Mouse (Mus musculus): Measurements from ENCODE around the gene Adgrl2. TPM values are rescaled to one million over a fixed set of nuclear protein-coding genes. Genes with fewer than 3 reads are reported as not detected.

Gene Adgrl2
- polyA plus RNA-seq, 1 experiment: 2.4 TPM

DNA sequence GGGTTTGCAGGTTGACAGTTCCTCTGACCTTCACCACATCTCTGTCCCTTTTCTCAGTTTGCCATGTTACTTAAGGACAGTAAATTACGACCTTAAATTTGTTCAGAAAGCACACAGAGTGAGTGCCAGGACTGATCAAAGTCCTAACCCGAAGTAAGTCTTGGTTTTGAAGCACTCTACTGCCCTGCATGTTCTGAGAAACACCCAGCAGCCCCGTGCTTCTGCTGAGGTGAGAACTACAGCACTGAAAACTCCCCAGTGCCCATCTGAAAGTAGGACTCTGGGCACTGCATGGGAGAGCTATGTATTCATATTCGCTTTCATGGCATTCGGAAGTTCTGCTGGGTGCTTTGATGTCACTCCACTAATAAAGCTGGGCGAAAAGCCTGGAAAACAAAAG lies 6.0 kb downstream of the Adgrl2 start:
- no peaks in the 10 kb centered on the region for H3K4me1 ChIP-seq (ENCODE audit: control insufficient read depth, insufficient read depth, low read length)
- no peak overlapping the region for H3K27ac ChIP-seq (ENCODE audit: control insufficient read depth, insufficient read depth, low read depth, low read length, poor library complexity)
- TF ChIP-seq POLR2A (IDR thresholded peaks at IDR 0.05; ENCODE audit: borderline replicate concordance, control insufficient read depth, low read depth, low read length) (no peak), CTCF (IDR thresholded peaks at IDR 0.05; ENCODE audit: control insufficient read depth, insufficient read depth, low read length) (no peak)
- no peak overlapping the region for H3K4me3 ChIP-seq (replicated peaks; ENCODE audit: control insufficient read depth, low read depth, low read length)
- 84% methylated on average over 6 of the region's 6 CpGs for WGBS

DNA sequence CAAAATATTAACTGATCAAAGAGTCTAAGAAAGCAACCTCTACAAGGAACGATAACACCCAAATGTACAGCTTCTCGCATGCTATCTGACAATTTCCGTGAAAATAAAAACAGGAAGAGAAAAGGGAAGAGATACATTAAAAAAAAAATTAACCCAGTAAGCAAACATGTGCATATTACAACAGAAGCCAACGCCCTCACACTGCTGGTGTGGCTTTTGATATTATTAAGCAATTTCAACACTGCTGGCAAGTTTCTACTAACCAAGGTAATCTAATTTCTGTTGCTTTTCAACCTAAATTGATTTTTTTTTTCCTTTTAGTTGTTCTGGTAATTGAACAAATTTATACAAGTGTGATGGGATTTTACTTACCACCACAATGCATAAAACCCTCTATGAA lies 8.0 kb downstream of the Adgrl2 start:
- Histone ChIP-seq H3K4me1 (ENCODE audit: control insufficient read depth, insufficient read depth, low read length) (no peaks in the 10 kb centered on the region), H3K4me3 (replicated peaks; ENCODE audit: control insufficient read depth, low read depth, low read length) (no peak overlapping the region), H3K27ac (ENCODE audit: control insufficient read depth, insufficient read depth, low read depth, low read length, poor library complexity) (no peak overlapping the region)
- no peak for TF ChIP-seq CTCF (IDR thresholded peaks at IDR 0.05; ENCODE audit: control insufficient read depth, insufficient read depth, low read length)
- 11% methylated on average over 4 of the region's 4 CpGs for WGBS

DNA sequence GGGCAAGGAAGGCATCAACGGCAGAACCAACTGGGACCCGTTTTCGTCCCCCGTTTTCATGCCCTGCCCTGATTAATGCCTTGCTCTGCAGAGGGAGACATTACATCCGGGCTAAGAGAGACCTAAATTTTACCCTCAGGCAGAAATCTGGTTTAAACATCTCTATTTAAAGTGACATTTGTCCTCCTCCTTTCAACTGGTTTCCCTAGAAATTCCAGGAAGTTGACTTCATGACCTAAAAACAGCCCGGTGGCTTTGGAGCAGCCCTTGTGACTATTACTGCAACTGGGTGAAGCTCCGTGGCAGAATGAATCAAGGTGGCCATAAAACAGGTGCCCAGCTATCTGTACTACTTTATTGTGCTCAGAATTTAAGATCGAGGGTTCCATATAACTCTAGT lies 8.6 kb downstream of the Adgrl2 start:
- no peak overlapping the region for H3K27ac ChIP-seq (ENCODE audit: control insufficient read depth, insufficient read depth, low read depth, low read length, poor library complexity)
- H3K4me3 ChIP-seq (replicated peaks; ENCODE audit: control insufficient read depth, low read depth, low read length): no peak overlapping the region
- no peaks in the 10 kb centered on the region for H3K4me1 ChIP-seq (ENCODE audit: control insufficient read depth, insufficient read depth, low read length)
- TF ChIP-seq POLR2A (IDR thresholded peaks at IDR 0.05; ENCODE audit: borderline replicate concordance, control insufficient read depth, low read depth, low read length) (no peak), CTCF (IDR thresholded peaks at IDR 0.05; ENCODE audit: control insufficient read depth, insufficient read depth, low read length) (no peak)
- WGBS: 56% methylated on average over 8 of the region's 8 CpGs

DNA sequence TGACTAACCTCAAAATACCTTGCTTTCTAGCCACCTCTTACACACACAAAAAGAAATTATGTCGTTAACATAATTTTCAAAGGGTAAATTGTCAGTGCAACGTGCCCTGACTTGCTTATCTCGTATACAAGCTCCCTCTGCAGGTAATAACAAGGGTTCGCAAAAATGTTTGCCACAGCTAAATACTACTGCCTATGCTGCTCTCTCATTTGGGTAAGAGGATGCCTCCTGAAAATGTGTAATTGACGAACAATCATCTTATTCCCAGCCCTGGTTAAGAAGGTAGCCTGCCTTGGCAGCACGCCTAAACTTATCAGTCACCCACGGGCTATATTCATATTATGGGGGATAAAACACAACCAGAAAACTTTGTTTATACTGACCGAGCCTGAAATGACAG lies 11.8 kb downstream of the Adgrl2 start:
- TF ChIP-seq CTCF (IDR thresholded peaks at IDR 0.05; ENCODE audit: control insufficient read depth, insufficient read depth, low read length): no peak
- no peak for TF ChIP-seq POLR2A (IDR thresholded peaks at IDR 0.05; ENCODE audit: borderline replicate concordance, control insufficient read depth, low read depth, low read length)
- 41% methylated on average over 8 of the region's 8 CpGs for WGBS
- no peaks in the 10 kb centered on the region for H3K4me1 ChIP-seq (ENCODE audit: control insufficient read depth, insufficient read depth, low read length)
- no peak overlapping the region for H3K27ac ChIP-seq (ENCODE audit: control insufficient read depth, insufficient read depth, low read depth, low read length, poor library complexity)
- H3K4me3 ChIP-seq (replicated peaks; ENCODE audit: control insufficient read depth, low read depth, low read length): no peak overlapping the region

- no peaks in the 10 kb centered on the region for H3K4me1 ChIP-seq (ENCODE audit: control insufficient read depth, insufficient read depth, low read length)
- H3K4me3 ChIP-seq (replicated peaks; ENCODE audit: control insufficient read depth, low read depth, low read length): no peak overlapping the region
- no peak overlapping the region for H3K27ac ChIP-seq (ENCODE audit: control insufficient read depth, insufficient read depth, low read depth, low read length, poor library complexity)
- TF ChIP-seq CTCF (IDR thresholded peaks at IDR 0.05; ENCODE audit: control insufficient read depth, insufficient read depth, low read length) (no peak), POLR2A (IDR thresholded peaks at IDR 0.05; ENCODE audit: borderline replicate concordance, control insufficient read depth, low read depth, low read length) (no peak)
- 90% methylated on average over 6 of the region's 6 CpGs for WGBS
Measured at GRCm38 (mm10) chr3:148977838-148978237, 12.5 kb downstream of the Adgrl2 start.

DNA sequence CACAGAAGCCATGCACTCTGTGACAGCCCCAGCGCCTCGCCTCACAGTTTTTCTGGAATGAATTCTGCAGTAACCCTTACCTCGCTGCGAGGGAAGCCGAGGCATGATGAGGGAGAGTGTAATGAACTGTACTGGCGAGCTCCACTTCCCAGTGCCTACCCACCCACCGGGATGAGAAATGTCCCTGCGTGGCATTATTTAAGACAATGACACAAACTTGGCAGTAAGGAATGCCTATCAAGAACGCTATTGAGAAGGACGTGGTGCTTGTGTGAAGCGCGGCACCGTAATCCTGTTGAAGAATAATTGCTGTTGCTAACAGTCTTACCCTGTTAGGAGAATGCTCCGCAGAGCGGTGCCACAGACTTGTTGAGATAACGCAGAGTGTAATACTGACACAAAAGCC lies 13.2 kb downstream of the Adgrl2 start:
- H3K27ac ChIP-seq (ENCODE audit: control insufficient read depth, insufficient read depth, low read depth, low read length, poor library complexity): no peak overlapping the region
- no peak for TF ChIP-seq POLR2A (IDR thresholded peaks at IDR 0.05; ENCODE audit: borderline replicate concordance, control insufficient read depth, low read depth, low read length)
- no peak for TF ChIP-seq CTCF (IDR thresholded peaks at IDR 0.05; ENCODE audit: control insufficient read depth, insufficient read depth, low read length)
- 84% methylated on average over 16 of the region's 16 CpGs for WGBS
- no peaks in the 10 kb centered on the region for H3K4me1 ChIP-seq (ENCODE audit: control insufficient read depth, insufficient read depth, low read length)
- H3K4me3 ChIP-seq (replicated peaks; ENCODE audit: control insufficient read depth, low read depth, low read length): no peak overlapping the region

DNA sequence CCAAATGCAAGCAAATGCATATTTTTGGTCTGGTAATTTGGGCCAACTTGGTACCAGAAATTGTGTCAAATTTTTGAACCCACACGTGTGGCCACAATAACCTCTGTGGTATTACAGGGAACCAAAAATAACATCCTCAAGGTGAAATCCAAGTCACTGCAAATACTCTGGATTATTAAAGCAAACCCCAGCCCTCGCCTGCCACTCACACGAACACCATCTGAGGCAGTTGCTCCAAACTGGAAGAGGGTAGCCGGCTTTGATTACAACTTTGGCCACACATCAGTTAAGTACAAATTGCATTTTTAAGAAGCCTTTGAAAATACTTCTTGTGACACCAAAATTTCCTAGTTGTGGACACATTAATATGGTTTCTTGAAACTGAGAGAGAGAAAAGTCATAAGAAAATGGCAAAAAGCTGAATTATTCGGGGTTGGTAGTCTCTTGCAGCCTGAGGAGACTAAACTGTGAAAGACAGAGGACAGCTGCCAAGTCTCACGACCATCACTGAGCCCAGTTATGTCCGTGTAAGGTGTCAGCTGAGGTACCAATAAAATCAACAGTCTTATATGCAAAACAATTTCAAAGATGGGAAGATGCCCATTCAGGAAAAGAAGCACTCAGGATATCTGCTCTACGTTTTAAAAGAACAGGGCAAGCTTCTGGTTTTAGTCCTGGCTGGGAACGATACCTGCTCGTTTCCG lies 18.3 kb downstream of the Adgrl2 start:
- no peaks in the 10 kb centered on the region for H3K4me1 ChIP-seq (ENCODE audit: control insufficient read depth, insufficient read depth, low read length)
- H3K27ac ChIP-seq (ENCODE audit: control insufficient read depth, insufficient read depth, low read depth, low read length, poor library complexity): no peak overlapping the region
- H3K4me3 ChIP-seq (replicated peaks; ENCODE audit: control insufficient read depth, low read depth, low read length): no peak overlapping the region
- 77% methylated on average over 11 of the region's 11 CpGs for WGBS
- TF ChIP-seq CTCF (IDR thresholded peaks at IDR 0.05; ENCODE audit: control insufficient read depth, insufficient read depth, low read length) (no peak), POLR2A (IDR thresholded peaks at IDR 0.05; ENCODE audit: borderline replicate concordance, control insufficient read depth, low read depth, low read length) (no peak)

DNA sequence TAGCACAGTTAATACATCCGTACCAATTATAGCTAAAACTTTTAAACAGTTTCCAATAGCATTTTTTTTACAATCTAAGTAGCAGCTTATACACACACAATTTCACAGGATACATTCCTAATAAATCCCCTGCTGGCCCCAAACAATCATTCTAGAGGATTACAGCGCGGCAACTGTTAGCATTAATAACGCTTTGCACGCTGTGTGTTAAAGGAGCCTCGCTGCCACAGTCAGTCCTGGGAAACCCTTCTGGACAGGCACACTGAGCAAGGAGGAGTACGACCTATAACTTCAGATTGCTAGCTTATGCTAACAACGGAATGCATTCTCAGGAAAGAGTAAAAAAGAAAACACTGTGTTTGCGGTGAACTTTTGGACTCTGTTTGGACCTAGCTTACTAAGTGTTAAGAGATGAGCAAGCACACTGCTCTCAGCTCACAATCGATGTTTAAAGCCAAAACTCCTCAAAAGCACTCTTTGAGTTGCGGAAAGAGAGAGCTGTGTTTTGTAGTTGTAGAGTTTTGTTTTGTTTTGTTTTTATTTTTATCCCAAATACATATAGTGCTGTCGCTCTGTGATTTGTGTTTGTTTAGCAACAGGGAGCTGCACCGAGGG lies 25.3 kb downstream of the Adgrl2 start:
- no peaks in the 10 kb centered on the region; the same call in 1 of the 2 replicates for H3K4me1 ChIP-seq (ENCODE audit: control insufficient read depth, insufficient read depth, low read length)
- TF ChIP-seq POLR2A (IDR thresholded peaks at IDR 0.05; ENCODE audit: borderline replicate concordance, control insufficient read depth, low read depth, low read length) (no peak), CTCF (IDR thresholded peaks at IDR 0.05; ENCODE audit: control insufficient read depth, insufficient read depth, low read length) (no peak)
- WGBS: 90% methylated on average over 13 of the region's 13 CpGs
- no peak overlapping the region for H3K27ac ChIP-seq (ENCODE audit: control insufficient read depth, insufficient read depth, low read depth, low read length, poor library complexity)
- no peak overlapping the region for H3K4me3 ChIP-seq (replicated peaks; ENCODE audit: control insufficient read depth, low read depth, low read length)

Measured in bone marrow, adult 2 months (tissue).